Mouse (Mus musculus) frontal cortex, adult 2 months (tissue): ENCODE measurements around the gene Rpl27. TPM values are rescaled to one million over a fixed set of nuclear protein-coding genes. Genes with fewer than 3 reads are reported as not detected.

Experiments used
- polyA plus RNA-seq: library from polyadenylated mRNA; depleted of rRNA; stranded (reverse); fragments of >200 nt; gene quantifications from 2 replicates; pipeline ENCODE4 v1.2.3, GENCODE M21; 2012; rRNA removed

Gene Rpl27
- polyA plus RNA-seq, 1 experiment: 480 TPM

Other genes starting within 250 kb of the Rpl27 start
- gene Ezh1, start 215.8 kb upstream of the Rpl27 start, polyA plus RNA-seq: 44.8 and 50.3 TPM in 2 replicates
- gene Ramp2, start 196.3 kb upstream of the Rpl27 start, polyA plus RNA-seq: 65.6 and 82.1 TPM in 2 replicates
- gene Vps25, start 188.6 kb upstream of the Rpl27 start, polyA plus RNA-seq: 63.8 TPM in 2 replicates
- gene Wnk4, start 181.7 kb upstream of the Rpl27 start, polyA plus RNA-seq: 10.8 and 12.5 TPM in 2 replicates
- 0.71 and 0.84 TPM in 2 replicates for gene Cntd1, start 163.3 kb upstream of the Rpl27 start, polyA plus RNA-seq
- gene Coa3, start 163.2 kb upstream of the Rpl27 start, polyA plus RNA-seq: 147 and 151 TPM in 2 replicates
- gene Becn1, start 140.0 kb upstream of the Rpl27 start, polyA plus RNA-seq: 177 and 195 TPM in 2 replicates
- gene Psme3, start 126.1 kb upstream of the Rpl27 start, polyA plus RNA-seq: 101 and 108 TPM in 2 replicates
- gene Aoc2, start 117.2 kb upstream of the Rpl27 start, polyA plus RNA-seq: 4.5 and 5.1 TPM in 2 replicates
- 0.71 and 0.88 TPM in 2 replicates for gene Aoc3, start 111.7 kb upstream of the Rpl27 start, polyA plus RNA-seq
- not detected in 2 replicates for gene G6pc, start 74.7 kb upstream of the Rpl27 start, polyA plus RNA-seq
- gene Aarsd1, start 24.7 kb upstream of the Rpl27 start, polyA plus RNA-seq: 49.2 and 53.5 TPM in 2 replicates
- gene Gm27029, start 17.5 kb upstream of the Rpl27 start, polyA plus RNA-seq: 3.6 and 4.1 TPM in 2 replicates
- 33.4 and 33.7 TPM in 2 replicates for gene Rundc1, start 17.2 kb upstream of the Rpl27 start, polyA plus RNA-seq
- gene Ptges3l, start 17.0 kb upstream of the Rpl27 start, polyA plus RNA-seq: 4.1 and 6.6 TPM in 2 replicates
- 9.0 and 9.1 TPM in 2 replicates for gene Ifi35, start 6.1 kb downstream of the Rpl27 start, polyA plus RNA-seq
- gene Rnd2, start 22.7 kb downstream of the Rpl27 start, polyA plus RNA-seq: 155 and 173 TPM in 2 replicates
- gene Vat1, start 23.9 kb downstream of the Rpl27 start, polyA plus RNA-seq: 41.3 and 41.4 TPM in 2 replicates
- gene Brca1, start 109.7 kb downstream of the Rpl27 start, polyA plus RNA-seq: 0.99 and 1.0 TPM in 2 replicates
- 114 and 124 TPM in 2 replicates for gene Nbr1, start 109.9 kb downstream of the Rpl27 start, polyA plus RNA-seq
- gene Tmem106a, start 139.9 kb downstream of the Rpl27 start, polyA plus RNA-seq: 4.2 and 4.8 TPM in 2 replicates
- not detected in 2 replicates for gene Gm11634, start 157.0 kb downstream of the Rpl27 start, polyA plus RNA-seq
- gene Rdm1, start 184.9 kb downstream of the Rpl27 start, polyA plus RNA-seq: 9.4 and 11.9 TPM in 2 replicates
- 26.6 and 38.8 TPM in 2 replicates for gene Arl4d, start 223.2 kb downstream of the Rpl27 start, polyA plus RNA-seq